Mouse (Mus musculus): Measurements from ENCODE around the gene Lingo4. TPM values are rescaled to one million over a fixed set of nuclear protein-coding genes. Genes with fewer than 3 reads are reported as not detected.

Lingo4 gene
- polyA plus RNA-seq (2017; shearing (Covaris generic)) = not detected

DNA sequence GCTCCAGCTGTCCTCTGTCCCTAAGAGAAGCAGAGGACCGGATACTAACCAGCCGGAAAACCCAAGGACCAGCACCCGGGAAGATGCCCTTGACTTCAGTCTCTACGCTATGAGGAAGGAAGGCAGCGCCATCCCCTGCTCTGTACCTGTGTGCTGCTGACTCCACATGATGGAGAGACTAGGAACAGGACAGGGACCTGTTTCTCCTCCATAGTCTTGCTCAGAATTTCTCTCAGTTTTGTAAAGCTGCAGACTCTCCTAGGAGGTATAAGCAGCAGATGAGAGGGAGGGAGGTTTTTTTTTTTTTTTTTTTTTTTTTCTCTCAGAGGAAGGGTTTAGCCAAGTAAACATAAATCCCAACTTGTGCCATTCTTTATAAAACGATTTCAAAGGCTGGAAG is at the start of gene Lingo4:
Lingo4 (plus strand) TSS at position 301 of the 400 bp plus-strand sequence.

DNA sequence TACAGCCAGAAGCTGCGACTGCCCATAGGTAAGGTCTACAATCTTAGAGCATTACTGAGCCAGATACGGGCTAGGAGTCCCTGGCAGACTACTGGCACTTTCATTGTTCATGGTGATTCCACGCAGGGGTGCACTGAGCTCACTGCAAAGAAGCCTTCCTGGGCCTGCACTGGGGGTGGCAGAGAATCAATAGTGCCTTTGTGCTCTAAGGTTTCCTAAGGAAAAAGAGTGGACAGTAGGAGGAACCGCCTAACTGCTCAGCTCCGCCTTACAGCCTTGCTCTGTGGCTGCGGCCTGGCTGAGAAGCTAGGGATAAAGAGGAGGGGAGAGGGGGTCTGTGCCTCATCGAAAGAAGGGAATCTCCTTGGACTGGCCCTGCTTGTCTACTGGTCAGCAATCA is 36.2 kb upstream of the Lingo4 start, which contains the start of gene C2cd4d:
C2cd4d (plus strand) TSS at position 301 of the 400 bp plus-strand sequence.

DNA sequence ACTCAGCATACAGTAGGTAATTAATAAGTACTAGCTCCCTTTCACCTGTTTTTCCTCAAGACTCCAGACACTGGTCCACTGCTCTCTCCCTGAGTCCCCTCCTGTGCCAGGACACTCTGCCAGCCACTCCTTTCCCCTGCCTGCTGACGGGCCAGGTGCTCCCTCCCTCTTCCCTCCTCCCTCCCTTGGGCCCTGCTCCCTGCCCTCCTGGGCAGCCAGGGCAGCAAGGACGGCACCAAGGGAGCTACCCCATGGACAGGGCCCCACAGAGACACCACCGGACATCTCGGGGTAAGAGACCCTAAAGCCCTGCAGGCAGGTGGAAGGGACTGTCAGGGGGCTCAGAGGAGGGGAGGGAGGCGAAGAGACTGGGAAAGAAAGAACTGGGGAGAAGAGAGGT is 25.7 kb upstream of the Lingo4 start, which contains the start of gene Rorc:
Rorc (plus strand) TSS at position 154 of the 400 bp plus-strand sequence.

GRCm38 (mm10) chr3:94413031-94413679 is 14.8 kb downstream of the Lingo4 start, which contains the start of gene Tdrkh:
Tdrkh (plus strand) TSS chr3:94413273.

DNA sequence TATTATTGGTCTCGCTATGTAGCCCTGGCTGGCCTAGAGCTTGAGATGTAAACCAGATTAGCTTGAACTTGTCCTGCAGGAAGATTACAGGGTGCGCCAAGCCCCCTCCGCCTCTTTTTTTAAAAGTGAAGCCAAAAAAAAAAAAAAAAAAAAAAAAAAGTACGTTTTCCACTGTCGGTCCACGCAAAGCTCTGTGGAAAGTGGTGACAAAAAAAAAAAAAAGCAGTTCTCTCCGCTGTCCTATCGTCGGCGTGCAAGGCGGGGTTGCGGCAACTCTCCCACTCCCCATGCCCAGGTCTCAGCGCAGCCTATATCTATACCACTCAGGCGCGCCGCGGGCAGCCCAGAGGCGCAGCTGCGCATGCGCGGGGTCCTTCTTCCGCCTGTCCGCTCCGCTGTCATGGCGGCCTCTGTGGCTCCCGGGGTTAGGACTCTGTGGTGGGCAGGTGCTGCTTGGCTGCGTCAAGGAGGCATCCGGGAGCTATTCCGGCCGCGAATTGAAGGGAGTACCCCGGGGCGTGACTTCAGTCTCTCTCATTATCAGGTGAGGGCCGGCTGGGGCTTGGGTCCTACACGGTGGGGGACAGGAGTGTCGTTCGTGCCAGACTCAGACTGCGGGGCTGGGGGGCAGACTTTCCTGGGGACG is 44.8 kb downstream of the Lingo4 start, which contains the start of gene Mrpl9:
Mrpl9 (plus strand) TSS at position 368 of the 646 bp plus-strand sequence.

GRCm38 (mm10) chr3:94443597-94443964 is 45.3 kb downstream of the Lingo4 start, which contains the start of gene Oaz3:
Oaz3 (minus strand) TSS chr3:94443915.

Other genes with a start within 250 kb of the Lingo4 start
- gene Gm10696, start 220.3 kb upstream of the Lingo4 start, polyA plus RNA-seq (2017; shearing (Covaris generic)) = not detected
- not detected for gene Gm5286, start 201.8 kb upstream of the Lingo4 start, polyA plus RNA-seq (2017; shearing (Covaris generic))
- gene Gm4778, start 134.5 kb upstream of the Lingo4 start, polyA plus RNA-seq (2017; shearing (Covaris generic)) = not detected
- 2.7 TPM for gene Them4, start 88.4 kb upstream of the Lingo4 start, polyA plus RNA-seq (2017; shearing (Covaris generic))
- gene Them5, start 56.4 kb upstream of the Lingo4 start, polyA plus RNA-seq (2017; shearing (Covaris generic)) = not detected
- gene C2cd4d, start 36.1 kb upstream of the Lingo4 start, polyA plus RNA-seq (2017; shearing (Covaris generic)) = not detected
- gene Rorc, start 25.7 kb upstream of the Lingo4 start, polyA plus RNA-seq (2017; shearing (Covaris generic)) = not detected
- gene Tdrkh, start 14.8 kb downstream of the Lingo4 start, polyA plus RNA-seq (2017; shearing (Covaris generic)) = 0.85 TPM
- gene Mrpl9, start 44.8 kb downstream of the Lingo4 start, polyA plus RNA-seq (2017; shearing (Covaris generic)) = 63.0 TPM
- 2.0 TPM for gene Oaz3, start 45.4 kb downstream of the Lingo4 start, polyA plus RNA-seq (2017; shearing (Covaris generic))
- 2.7 TPM for gene Celf3, start 79.8 kb downstream of the Lingo4 start, polyA plus RNA-seq (2017; shearing (Covaris generic))
- gene Riiad1, start 81.8 kb downstream of the Lingo4 start, polyA plus RNA-seq (2017; shearing (Covaris generic)) = not detected
- 10.6 TPM for gene Snx27, start 184.2 kb downstream of the Lingo4 start, polyA plus RNA-seq (2017; shearing (Covaris generic))
- not detected for gene Gm10972, start 244.6 kb downstream of the Lingo4 start, polyA plus RNA-seq (2017; shearing (Covaris generic))

All from effector memory CD4-positive, alpha-beta T cell, adult 7 months (primary cell).